Mouse (Mus musculus) embryonic facial prominence, embryonic 14.5 days (tissue): ENCODE results near the gene Qpctl. TPM values are rescaled to one million over a fixed set of nuclear protein-coding genes. Genes with fewer than 3 reads are reported as not detected.
"Not testable (repeated sequence)": the region's sequence is repeated elsewhere in the genome, so short reads cannot be mapped to it uniquely, and the experiment has no call there.

Experiments used
- ATAC-seq: fragments of 200-750 bp; cut with Nextera tagmentation; 2 replicates; pipeline ENCODE4 v1.8.0; 2017; ENCODE audit warnings: low read depth, moderate number of reproducible peaks, moderate TSS enrichment
- DNase-seq: peaks from one replicate; pipeline ENCODE4 v3.0.0-alpha.2; 2015; ENCODE audit warnings: low spot score
- H3K27ac ChIP-seq: fragments of 300-500 bp; sonication (generic); replicated peaks from 2 replicates; pipeline ENCODE4 v1.5.1; 2014; ENCODE audit warnings: low read depth, mild to moderate bottlenecking, low read length, moderate library complexity
- H3K27me3 ChIP-seq: fragments of 300-500 bp; sonication (generic); replicated peaks from 2 replicates; pipeline ENCODE4 v1.6.1; 2014; ENCODE audit warnings: low read length; ENCODE audit not compliant: control insufficient read depth, insufficient read depth
- H3K36me3 ChIP-seq: fragments of 300-500 bp; sonication (generic); 2 replicates; pipeline ENCODE4 v1.6.1; 2014; ENCODE audit warnings: low read length, mixed read lengths; ENCODE audit not compliant: control insufficient read depth, insufficient read depth
- H3K4me1 ChIP-seq: fragments of 300-500 bp; sonication (generic); 2 replicates; pipeline ENCODE4 v1.6.1; 2014; ENCODE audit warnings: antibody characterized with exemption, low read length; ENCODE audit not compliant: control insufficient read depth, insufficient read depth
- H3K4me2 ChIP-seq: fragments of 300-500 bp; sonication (generic); 2 replicates; pipeline ENCODE4 v1.6.1; 2014; ENCODE audit warnings: low read depth, mild to moderate bottlenecking, low read length, moderate library complexity, mixed read lengths
- H3K4me3 ChIP-seq: fragments of 300-500 bp; sonication (generic); 2 replicates; pipeline ENCODE4 v1.5.1; 2014; ENCODE audit warnings: low read depth, mild to moderate bottlenecking, low read length
- H3K9ac ChIP-seq: fragments of 300-500 bp; sonication (generic); 2 replicates; pipeline ENCODE4 v1.6.1; 2014; ENCODE audit warnings: low read depth, mild to moderate bottlenecking, low read length, moderate library complexity, mixed read lengths
- H3K9me3 ChIP-seq: fragments of 300-500 bp; sonication (generic); 2 replicates; pipeline ENCODE4 v1.6.1; 2016; ENCODE audit warnings: low read length; ENCODE audit not compliant: control insufficient read depth
- WGBS: fragments of 180-500 bp; shearing (Covaris S2); extraction: QIAGEN DNeasy Blood & Tissue Kit; methylation state at CpG from one replicate; pipeline ENCODE4 v1.1.7; 2014; 5-methylcytosine and 5-hydroxymethylcytosine counted together
- polyA plus RNA-seq: library from polyadenylated mRNA; unstranded; fragments of >200 nt; fragmentation: Nextera tagmentation; extraction: Ambion mirVana; gene quantifications from 2 replicates; pipeline ENCODE4 v1.2.1, GENCODE M21; 2014

Gene Qpctl
- polyA plus RNA-seq, 1 experiment from 2014 or later = 11.1 TPM

GRCm38 (mm10) chr7:19160115-19160514, 11.0 kb upstream of the Qpctl start:
- Histone ChIP-seq H3K36me3 (0 out of 2 replicates have a peak, but pooled peaks cover 5% of the 10 kb centered on the region), H3K27me3 (peaks cover 27% of the 10 kb centered on the region), H3K4me2 (peak overlapping the region; percentile 69), H3K9me3 (no peaks in the 10 kb centered on the region), H3K27ac (no peak overlapping the region), H3K4me1 (peaks cover 19% of the 10 kb centered on the region), H3K9ac (peak overlapping the region; percentile 51), H3K4me3 (peak overlapping the region; percentile 37)
- under 1% methylated on average over 16 of the region's 20 CpGs for WGBS
- DNase-seq = peak; percentile 41
- ATAC-seq = peak; percentile 38

DNA sequence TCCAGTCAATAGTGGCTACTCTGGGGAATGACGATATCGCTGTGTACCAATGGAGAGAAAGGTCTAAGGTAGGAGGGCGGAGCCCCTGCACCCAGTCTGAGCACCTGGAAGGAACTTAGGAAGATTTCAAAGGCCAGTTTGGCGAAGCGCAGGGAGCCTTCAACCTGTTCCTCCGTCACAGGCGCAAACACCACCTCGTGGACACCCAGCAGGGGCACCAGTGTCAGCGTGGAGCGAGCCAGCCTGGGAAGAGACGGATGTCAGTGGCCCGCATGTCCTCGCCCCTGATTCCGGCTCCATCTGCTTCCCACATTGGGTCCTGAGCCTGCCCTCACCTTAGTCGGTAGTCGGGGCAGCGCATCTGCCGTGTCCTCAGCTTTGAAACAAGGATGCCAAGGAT, 10.3 kb upstream of the Qpctl start:
- H3K27me3 ChIP-seq = peaks cover 20% of the 10 kb centered on the region
- no peak for ATAC-seq
- peak overlapping the region; percentile 37; the same call in 1 of the 2 replicates for H3K4me3 ChIP-seq

GRCm38 (mm10) chr7:19158601-19159000, 9.5 kb upstream of the Qpctl start:
- Histone ChIP-seq H3K27ac (no peak overlapping the region), H3K36me3 (peaks cover 18% of the 10 kb centered on the region), H3K4me1 (peaks cover 9% of the 10 kb centered on the region), H3K4me3 (no peak overlapping the region), H3K4me2 (no peak overlapping the region), H3K9ac (no peak overlapping the region), H3K9me3 (no peaks in the 10 kb centered on the region), H3K27me3 (peaks cover 16% of the 10 kb centered on the region)
- WGBS = 62% methylated on average over 11 of the region's 11 CpGs
- no peak for DNase-seq
- no peak for ATAC-seq

More for the DNA sequence above, 10.3 kb upstream of the Qpctl start:
- Histone ChIP-seq H3K9ac (0 out of 2 replicates have a peak overlapping the region, but pooled peaks have one; percentile 34), H3K27ac (no peak overlapping the region), H3K36me3 (0 out of 2 replicates have a peak, but pooled peaks cover 10% of the 10 kb centered on the region), H3K4me1 (peaks cover 14% of the 10 kb centered on the region), H3K9me3 (no peaks in the 10 kb centered on the region), H3K4me2 (peak overlapping the region; percentile 69)
- no peak for DNase-seq
- 11% methylated on average over 18 of the region's 18 CpGs for WGBS

DNA sequence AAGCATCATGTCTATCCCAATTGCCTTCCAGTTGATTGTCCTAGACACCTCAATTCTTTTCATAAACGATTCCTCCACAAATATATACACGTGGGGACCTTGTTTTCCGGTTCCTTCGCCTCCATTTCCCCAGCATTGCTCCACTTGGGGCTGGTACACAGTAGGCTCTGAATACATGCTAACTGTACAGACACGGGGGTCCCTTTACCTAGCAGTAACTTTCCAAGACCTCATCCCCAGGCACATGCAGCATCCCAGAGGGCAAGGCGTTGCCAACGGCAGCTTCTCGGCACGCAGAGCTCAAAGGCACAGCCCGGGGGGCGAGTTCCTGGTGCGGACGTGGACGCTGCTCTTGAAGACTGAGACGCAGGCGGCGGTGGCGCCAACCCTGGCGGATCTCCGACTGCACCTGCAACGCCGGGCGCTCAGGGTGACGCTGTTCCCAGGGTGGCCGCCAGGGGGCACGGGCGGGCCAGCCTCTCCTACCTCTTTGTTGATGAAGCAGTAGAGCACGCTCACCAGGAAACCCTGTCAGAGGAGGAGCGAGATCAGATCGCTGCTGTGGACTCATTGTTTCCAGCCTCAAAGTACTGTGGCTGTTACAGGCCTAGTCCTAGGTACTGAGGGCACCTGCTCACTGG, 8.2 kb upstream of the Qpctl start:
- ATAC-seq = peak; percentile 79
- H3K9ac ChIP-seq = no peak overlapping the region

GRCm38 (mm10) chr7:19155825-19156475, 6.9 kb upstream of the Qpctl start:
- H3K36me3 ChIP-seq = peaks cover 40% of the 10 kb centered on the region
- H3K9me3 ChIP-seq = no peaks in the 10 kb centered on the region
- H3K4me2 ChIP-seq = no peak overlapping the region
- H3K27me3 ChIP-seq = peaks cover 11% of the 10 kb centered on the region
- no peak overlapping the region for H3K27ac ChIP-seq
- DNase-seq (no peak), ATAC-seq (no peak)
- H3K9ac ChIP-seq = no peak overlapping the region
- H3K4me3 ChIP-seq = no peak overlapping the region
- H3K4me1 ChIP-seq = peaks cover 9% of the 10 kb centered on the region
- 58% methylated on average over 13 of the region's 13 CpGs for WGBS

More for the DNA sequence above, 8.2 kb upstream of the Qpctl start:
- peak overlapping the region; percentile 18; the same call in 1 of the 2 replicates for H3K4me2 ChIP-seq
- peaks cover 30% of the 10 kb centered on the region for H3K36me3 ChIP-seq
- no peak overlapping the region for H3K4me3 ChIP-seq
- 0 out of 2 replicates have a peak overlapping the region, but pooled peaks have one; percentile 36 for H3K27ac ChIP-seq
- DNase-seq = peak; percentile 81
- peaks cover 9% of the 10 kb centered on the region for H3K4me1 ChIP-seq
- H3K9me3 ChIP-seq = no peaks in the 10 kb centered on the region
- H3K27me3 ChIP-seq = peaks cover 11% of the 10 kb centered on the region
- 6% methylated on average over 30 of the region's 30 CpGs for WGBS

- Histone ChIP-seq H3K36me3 (peaks cover 40% of the 10 kb centered on the region), H3K27me3 (peaks cover 9% of the 10 kb centered on the region), H3K4me3 (no peak overlapping the region), H3K4me2 (no peak overlapping the region), H3K4me1 (peaks cover 7% of the 10 kb centered on the region), H3K27ac (no peak overlapping the region), H3K9ac (no peak overlapping the region), H3K9me3 (no peaks in the 10 kb centered on the region)
- DNase-seq (no peak), ATAC-seq (no peak)
- WGBS = 83% methylated on average over 8 of the region's 8 CpGs
These were observed 5.7 kb upstream of the Qpctl start for GRCm38 (mm10) chr7:19154796-19155195.

GRCm38 (mm10) chr7:19151121-19151520, 2.0 kb upstream of the Qpctl start:
- not testable (repeated sequence) for DNase-seq, H3K4me2 ChIP-seq, H3K27me3 ChIP-seq, H3K9me3 ChIP-seq, H3K4me3 ChIP-seq, H3K27ac ChIP-seq, ATAC-seq
- 90% methylated on average over 10 of the region's 10 CpGs for WGBS
- 0 out of 2 replicates have a peak overlapping the region, but pooled peaks have one; percentile 67 for H3K9ac ChIP-seq
- H3K4me1 ChIP-seq = peaks cover 13% of the 10 kb centered on the region
- peaks cover 40% of the 10 kb centered on the region for H3K36me3 ChIP-seq

GRCm38 (mm10) chr7:19149626-19150025, 535 bp upstream of the Qpctl start, which contains the start of gene Snrpd2:
TSS of gene Snrpd2 (plus strand) at chr7:19149722.
- no peaks in the 10 kb centered on the region for H3K9me3 ChIP-seq
- 0% methylated on average over 24 of the region's 24 CpGs for WGBS

More at GRCm38 (mm10) chr7:19149626-19150025, 535 bp upstream of the Qpctl start, which contains the start of gene Snrpd2:
- no peaks in the 10 kb centered on the region for H3K27me3 ChIP-seq
- peak; percentile 93 for ATAC-seq
- H3K4me2 ChIP-seq = peak within 1 kb of the TSS; percentile 86
- peaks cover 32% of the 10 kb centered on the region for H3K36me3 ChIP-seq
- peaks cover 13% of the 10 kb centered on the region for H3K4me1 ChIP-seq
- DNase-seq = peak; percentile 98
- peak within 1 kb of the TSS; percentile 63 for H3K27ac ChIP-seq
- H3K9ac ChIP-seq = peak within 1 kb of the TSS; percentile 67
- peak within 1 kb of the TSS; percentile 55 for H3K4me3 ChIP-seq
